Mouse (Mus musculus) cerebellum, postnatal 36 days (tissue): ENCODE measurements around the gene Acat3.
"Not testable (repeated sequence)": the region's sequence is repeated elsewhere in the genome, so short reads cannot be mapped to it uniquely, and the experiment has no call there.

ENCODE experiments used
- DNase-seq, 2 experiments: peaks; one replicate each; pipeline ENCODE4 v3.0.0; 2021 to 2022; ENCODE audit warnings: mixed read lengths in 2 of 2

The Acat3 gene

DNA sequence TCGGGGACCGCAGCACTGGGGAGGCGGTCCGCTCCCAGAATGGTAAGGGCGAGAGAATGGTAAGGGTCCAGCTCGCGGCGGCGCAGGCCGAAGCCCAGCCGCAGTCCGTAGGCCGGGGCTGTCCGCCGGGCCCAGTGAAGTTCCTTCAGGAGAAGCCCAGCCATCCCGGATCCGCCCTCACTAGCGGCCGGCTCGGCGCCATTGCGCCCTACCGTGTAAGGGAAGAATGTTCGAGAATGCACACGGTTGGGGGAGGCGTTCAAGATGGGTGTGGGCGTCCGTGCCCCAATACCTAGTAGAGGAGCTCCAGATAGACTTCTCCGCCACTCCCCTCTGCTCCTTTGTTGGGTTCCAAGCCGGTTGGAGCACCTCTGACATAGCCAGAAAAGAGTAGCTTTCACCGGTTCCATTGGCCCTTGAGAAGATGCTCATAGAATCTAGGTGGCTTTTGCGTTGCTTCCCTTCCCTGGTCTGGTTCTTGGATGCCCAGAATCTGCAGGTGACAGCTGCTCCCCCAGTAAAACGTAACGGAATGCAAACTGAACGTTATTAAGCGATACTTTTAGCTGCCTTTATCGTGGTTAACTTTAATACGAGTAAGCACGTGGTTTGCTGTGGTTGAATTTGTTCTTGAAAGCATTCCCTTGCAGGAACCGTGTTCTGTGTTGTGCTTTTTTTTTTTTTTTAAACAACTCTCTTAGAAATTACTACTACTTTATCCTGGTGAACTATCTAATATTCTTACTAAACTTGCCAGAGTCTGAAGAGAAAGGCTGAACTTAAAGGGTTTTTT is 23.6 kb downstream of the Acat3 start:
- DNase-seq = no peak

DNA sequence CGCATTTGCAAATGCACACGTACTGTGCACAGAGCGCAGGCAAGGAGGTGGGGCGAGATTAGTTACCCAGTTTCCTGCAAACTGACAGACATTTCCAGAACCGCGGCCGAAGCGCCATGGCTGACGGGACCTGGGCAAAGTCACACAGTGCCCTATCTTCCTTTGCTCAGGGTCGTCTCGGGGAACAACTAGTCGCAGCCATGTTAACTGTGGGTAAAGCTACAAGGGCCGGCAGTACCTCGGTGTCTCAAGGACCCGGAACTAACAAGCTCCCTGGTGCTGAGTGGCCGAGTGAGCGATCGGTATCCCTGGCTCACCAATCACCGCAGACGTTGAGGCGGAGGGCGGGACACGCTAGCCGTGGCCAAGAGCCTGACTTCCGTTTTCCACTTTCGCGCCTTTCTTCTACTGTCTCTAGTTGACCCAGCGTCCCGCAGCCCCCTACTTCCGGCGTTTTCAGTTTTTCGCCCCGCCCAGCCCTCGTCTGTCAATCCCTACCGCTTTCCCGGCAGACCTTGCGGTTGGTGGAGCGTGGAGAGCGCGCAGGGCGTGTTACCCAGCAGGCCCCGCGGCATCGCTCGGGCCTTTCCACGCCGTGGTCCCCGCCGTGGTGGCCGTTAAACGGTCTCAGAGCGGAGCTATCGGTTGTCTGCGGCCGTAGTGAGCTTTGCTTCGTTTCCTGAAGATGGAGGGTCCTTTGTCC is 24.4 kb downstream of the Acat3 start, which contains the start of gene Mrpl18:
TSS of gene Mrpl18 (minus strand) at position 465 of the 703 bp plus-strand sequence.
- DNase-seq = peak; percentile 98

DNA sequence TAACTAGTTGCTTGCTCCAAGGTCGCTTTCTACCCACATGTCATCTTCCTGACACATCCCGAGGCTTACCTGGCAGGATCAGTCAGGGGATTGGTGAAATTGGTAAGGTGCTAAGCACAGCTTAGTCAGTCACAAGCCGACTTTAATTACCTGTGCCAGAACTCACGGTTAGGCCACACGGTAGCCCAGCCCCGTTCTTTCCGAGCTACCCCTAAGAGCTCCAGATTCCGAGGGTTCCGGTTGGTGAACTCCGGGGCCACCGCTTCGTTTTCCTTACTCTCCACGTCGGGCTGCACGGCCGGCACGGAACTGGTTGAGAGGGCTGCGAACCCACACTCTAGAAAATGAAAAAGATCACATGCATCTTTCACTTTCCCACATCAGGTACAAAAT is 24.9 kb downstream of the Acat3 start, which contains the start of gene Tcp1:
TSS of gene Tcp1 (plus strand) at position 214 of the 393 bp plus-strand sequence.
- DNase-seq = peak in 1 of 2 experiments; percentile 21

GRCm38 (mm10) chr17:12910391-12910790 is 30.0 kb downstream of the Acat3 start:
- no peak for DNase-seq

DNA sequence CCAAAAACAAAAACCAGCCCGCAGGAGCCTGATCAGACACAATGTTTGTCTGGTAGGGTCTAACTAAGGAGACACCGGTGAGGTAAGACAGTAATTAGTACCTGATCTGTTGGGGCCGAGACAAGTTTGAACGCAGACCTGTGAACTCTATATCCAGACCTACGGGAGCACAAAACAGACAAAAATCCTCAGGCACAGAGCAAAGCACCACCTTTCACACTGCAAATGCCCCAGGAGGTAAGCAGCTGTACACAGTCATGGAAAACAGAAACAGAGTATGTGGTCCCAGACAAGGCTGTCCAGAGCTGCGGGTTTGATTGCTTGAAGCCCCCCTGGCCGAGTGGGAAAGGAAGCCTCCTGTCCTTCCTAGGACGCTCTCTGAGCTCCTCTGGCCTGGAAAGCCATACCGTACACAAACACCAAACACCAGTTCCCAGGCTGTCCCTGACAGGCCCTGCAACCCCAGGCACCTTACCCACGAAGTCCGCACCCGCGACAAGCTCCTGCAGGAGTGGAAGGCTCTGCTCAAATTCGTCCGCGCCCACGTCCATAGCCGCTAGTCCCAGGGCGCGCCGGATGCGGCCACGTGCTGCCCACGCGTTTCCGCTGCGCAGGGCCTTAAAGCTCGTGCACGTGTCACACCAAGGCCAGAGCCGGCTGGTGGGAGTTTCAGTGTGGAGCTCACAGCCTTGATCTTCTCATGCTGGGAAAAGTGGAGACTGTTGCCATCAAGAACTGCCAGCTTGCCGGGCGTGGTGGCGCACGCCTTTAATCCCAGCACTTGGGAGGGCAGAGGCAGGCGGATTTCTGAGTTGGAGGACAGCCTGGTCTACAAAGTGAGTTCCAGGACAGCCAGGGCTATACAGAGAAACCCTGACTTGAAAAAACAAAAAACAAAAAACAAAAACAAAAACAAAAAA is 30.8 kb downstream of the Acat3 start, which contains the start of gene Pnldc1:
TSS of gene Pnldc1 (minus strand) at position 870 of the 920 bp plus-strand sequence.
- DNase-seq = no peak

- DNase-seq = no peak
Measured at GRCm38 (mm10) chr17:12906436-12906835, 34.0 kb downstream of the Acat3 start.

DNA sequence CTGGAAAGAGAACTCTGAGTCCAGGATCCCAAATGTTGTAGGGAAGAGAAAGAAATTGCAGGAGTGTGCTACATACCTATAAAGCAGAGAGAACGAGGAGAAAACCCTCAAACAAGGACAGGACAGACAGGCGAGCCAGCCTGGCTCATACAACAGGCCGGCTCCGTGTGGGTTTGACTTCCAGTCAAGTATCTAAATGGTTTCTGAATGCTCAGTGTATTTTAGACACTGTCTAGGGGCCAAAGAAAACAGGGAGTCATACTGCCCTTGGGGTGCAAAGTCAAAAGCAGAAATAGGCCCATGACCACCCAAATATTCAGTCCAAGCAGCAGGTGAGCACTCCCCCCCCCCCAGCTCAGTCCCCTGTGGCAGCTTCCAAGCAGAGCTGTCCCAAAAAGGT is 34.6 kb downstream of the Acat3 start:
- DNase-seq = no peak

- DNase-seq = no peak
Measured at GRCm38 (mm10) chr17:12904349-12904748, 36.1 kb downstream of the Acat3 start.

GRCm38 (mm10) chr17:12903372-12904333 is 36.7 kb downstream of the Acat3 start:
- DNase-seq = no peak

DNA sequence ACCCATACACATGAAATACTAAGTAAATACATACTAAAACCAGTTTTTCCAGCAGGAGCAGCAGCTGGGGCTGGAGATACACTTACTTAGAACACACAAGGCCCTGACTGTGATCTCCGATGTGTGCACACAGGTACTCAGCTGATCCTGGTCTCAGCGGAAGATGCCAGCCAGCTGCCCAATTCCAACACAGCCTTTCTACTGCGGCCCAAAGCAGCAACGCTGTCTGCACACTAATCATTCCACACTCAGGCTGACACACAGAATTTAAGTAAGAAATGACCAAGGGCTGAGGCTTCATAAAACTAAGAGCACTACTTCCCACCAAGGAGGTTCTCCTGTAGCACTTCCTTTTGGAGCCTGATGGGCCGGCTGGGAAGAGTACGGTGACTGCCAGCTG is 38.1 kb downstream of the Acat3 start:
- DNase-seq = no peak

- DNase-seq = not testable (repeated sequence)
Measured at GRCm38 (mm10) chr17:12898607-12899006, 41.8 kb downstream of the Acat3 start.

DNA sequence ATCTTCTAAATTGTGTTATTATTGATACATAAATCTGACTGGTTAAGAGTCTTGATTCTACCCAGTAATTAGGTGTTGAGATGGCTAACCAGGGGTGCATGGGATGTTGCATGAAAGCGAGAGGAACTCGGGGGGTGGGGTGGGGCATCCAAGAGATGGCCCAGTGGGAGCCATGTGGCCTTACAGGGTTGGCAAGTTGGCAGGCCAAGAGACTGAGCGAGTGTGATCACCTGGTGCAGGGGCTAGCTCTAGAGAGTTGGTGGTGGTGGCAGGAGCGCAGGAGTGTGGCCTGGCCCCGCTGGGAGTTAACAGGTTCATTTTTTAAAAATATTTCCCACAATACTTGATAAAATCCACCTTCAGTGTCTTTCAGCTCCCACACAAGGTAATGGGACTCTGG is 42.7 kb downstream of the Acat3 start:
- no peak for DNase-seq

DNA sequence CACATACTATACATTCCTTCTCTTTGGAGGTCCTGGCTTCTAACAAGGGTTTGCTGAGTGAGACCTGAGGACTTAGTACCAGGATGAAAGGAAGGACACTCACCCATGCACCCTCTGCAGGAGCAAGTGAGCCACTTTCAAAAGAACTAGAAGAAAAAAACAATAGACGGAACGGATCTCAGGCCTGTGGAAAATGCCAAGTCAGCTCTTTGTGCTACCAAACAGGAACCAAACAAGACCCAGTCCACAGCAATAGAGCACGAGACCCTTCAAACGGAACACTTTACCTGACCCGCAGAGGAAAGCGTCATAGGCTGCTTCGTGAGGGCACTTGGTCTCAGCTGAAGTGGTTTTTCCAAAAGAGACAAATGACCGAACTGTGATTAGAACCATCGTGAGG is 48.4 kb downstream of the Acat3 start:
- no peak for DNase-seq

DNA sequence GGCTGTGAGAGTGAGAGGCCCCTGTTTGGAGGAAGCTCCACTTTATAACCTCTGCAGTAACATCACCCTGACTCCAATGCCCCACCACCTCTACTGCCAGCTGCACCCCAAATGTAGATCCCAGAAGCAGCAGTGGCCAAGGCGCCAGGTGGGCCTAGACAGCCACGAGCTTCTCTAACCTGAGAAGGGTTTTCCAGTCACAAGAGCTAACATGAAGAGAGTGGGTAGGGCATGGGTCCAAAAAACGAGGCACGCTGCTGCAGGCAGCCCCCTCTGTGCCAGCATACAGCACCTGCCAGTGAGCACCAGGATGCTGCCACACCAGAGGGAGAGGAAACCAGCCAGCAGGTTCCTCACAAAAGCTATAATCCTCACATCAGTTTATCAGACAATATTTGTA is 49.3 kb downstream of the Acat3 start:
- DNase-seq = peak in 1 of 2 experiments; percentile 11

DNA sequence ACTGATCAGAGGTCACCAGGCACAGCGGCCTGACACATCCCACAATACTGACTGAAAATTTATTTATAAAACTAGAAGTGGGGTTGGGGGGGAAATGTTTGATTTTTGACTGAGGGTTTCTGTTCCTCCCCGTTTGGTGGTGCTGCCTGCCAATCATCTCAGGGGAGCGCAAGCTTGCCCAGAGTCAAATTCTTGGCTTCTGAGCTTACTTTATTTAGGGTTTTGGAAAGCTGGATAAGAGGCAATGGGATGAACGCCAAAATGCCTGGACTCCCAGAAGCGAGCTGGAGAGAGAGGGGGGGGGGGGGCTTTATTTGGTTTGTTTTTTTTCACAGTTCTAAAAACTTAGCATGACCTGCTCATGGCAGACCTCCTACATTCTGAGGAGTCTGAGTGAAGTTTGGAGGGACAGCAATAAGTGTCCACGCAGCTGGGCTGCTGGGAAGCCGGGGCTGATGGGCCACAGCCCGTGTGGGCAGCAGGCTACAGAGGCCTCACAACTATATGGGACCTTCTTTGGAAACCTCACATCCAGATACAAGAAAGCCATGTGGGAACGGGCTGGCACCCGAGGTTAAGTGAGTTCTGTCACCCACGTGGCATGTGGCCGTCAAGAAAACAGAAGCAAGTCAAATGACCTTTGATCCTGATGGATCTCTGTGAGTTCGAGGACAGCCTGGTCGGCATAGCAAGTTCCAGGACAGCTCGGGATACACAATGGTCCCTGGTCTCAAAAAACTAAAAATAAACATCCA is 53.2 kb downstream of the Acat3 start:
- no peak for DNase-seq

GRCm38 (mm10) chr17:12886620-12887019 is 53.8 kb downstream of the Acat3 start:
- no peak for DNase-seq

DNA sequence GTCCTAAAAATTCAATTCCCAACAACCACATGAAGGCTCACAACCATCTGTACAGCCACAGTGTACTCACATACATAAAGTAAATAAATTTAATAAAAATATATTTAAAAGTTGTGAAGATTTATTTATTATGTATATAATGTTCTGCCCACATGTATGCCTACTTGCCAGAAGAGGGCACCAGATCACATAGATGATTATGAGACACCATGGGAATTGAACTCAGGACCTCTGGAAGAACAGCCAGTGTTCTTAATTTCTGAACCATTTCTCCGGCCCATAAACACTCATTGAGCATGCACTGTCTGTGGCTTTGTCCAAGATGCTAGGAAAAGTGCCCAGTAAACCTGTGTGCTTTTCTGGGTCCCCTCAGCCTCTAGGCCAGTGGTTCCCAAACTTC is 59.2 kb downstream of the Acat3 start:
- DNase-seq = no peak

DNA sequence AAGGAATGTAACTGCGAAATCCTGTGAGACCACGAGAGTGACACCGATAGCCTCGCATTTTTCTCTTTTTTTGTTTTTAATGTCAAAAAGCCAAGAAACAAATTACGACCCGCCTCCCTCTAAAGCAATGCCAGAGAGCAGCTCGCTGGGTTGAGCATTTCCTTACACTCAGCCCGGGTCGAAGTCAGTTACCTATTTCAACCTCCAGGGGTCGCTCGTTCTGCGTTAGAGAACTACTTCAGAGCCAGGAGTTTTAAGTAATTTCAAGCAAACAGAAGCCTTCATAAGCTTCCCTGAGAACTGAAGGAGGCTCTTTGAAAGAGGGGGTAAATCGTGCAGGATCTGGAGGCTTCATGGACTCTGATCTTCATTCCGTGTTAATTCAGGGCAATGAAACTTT is 60.2 kb downstream of the Acat3 start:
- DNase-seq = peak; percentile 78 to 86

DNA sequence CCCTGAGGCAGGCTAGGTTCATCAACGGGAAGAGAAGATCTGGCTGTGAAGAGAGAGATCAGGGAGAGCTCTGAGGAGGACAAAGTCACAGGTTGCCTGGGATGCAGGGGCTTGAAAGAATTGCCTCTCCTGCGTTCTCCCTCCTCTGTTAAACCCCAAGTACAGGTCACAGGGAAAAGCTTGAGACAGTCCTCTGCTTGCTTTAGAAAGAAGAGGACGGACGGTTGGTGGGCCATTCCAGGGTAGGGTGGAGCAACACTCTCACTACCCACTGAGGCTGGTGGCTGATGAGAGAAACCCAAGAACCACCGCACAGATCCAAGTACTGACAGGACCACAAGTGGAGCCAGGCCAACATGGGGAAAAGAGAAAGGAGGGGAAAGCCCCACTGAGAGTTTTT is 64.7 kb downstream of the Acat3 start, which contains the start of gene Mrgprh:
TSS of gene Mrgprh (plus strand) at position 301 of the 400 bp plus-strand sequence.
- no peak for DNase-seq
